Mouse (Mus musculus): ENCODE results near the gene Srm. TPM values are rescaled to one million over a fixed set of nuclear protein-coding genes. Genes with fewer than 3 reads are reported as not detected.

Srm gene
- polyA plus RNA-seq, 1 experiment from 2014 or later, result 122 TPM

GRCm38 (mm10) chr4:148620718-148621117 lies 29.4 kb downstream of the Srm start:
- no peaks in the 10 kb centered on the region for H3K9me3 ChIP-seq
- H3K27me3 ChIP-seq (replicated peaks), result no peaks in the 10 kb centered on the region
- no peak overlapping the region for H3K4me2 ChIP-seq
- no peak overlapping the region for H3K4me3 ChIP-seq
- peaks cover 90% of the 10 kb centered on the region for H3K36me3 ChIP-seq
- no peak overlapping the region for H3K9ac ChIP-seq
- 96% methylated on average over 1 of the region's 1 CpGs for WGBS
- H3K4me1 ChIP-seq, result peaks cover 36% of the 10 kb centered on the region
- ATAC-seq (ENCODE audit: extremely low read depth, insufficient number of reproducible peaks, low FRiP score, low TSS enrichment), result no peak
- no peak overlapping the region for H3K27ac ChIP-seq (replicated peaks)

GRCm38 (mm10) chr4:148622485-148622884 lies 31.2 kb downstream of the Srm start:
- Histone ChIP-seq H3K4me1 (peaks cover 40% of the 10 kb centered on the region), H3K4me2 (no peak overlapping the region), H3K27ac (replicated peaks) (no peak overlapping the region), H3K9me3 (no peaks in the 10 kb centered on the region), H3K36me3 (peaks cover 72% of the 10 kb centered on the region), H3K9ac (no peak overlapping the region), H3K4me3 (no peak overlapping the region), H3K27me3 (replicated peaks) (no peaks in the 10 kb centered on the region)
- WGBS, result 90% methylated on average over 4 of the region's 4 CpGs
- ATAC-seq (ENCODE audit: extremely low read depth, insufficient number of reproducible peaks, low FRiP score, low TSS enrichment), result no peak

- Histone ChIP-seq H3K4me3 (0 out of 2 replicates have a peak overlapping the region, but pooled peaks have one; percentile 4), H3K27me3 (replicated peaks) (no peaks in the 10 kb centered on the region), H3K9ac (0 out of 2 replicates have a peak overlapping the region, but pooled peaks have one; percentile 2), H3K4me2 (no peak overlapping the region), H3K27ac (replicated peaks) (no peak overlapping the region), H3K9me3 (no peaks in the 10 kb centered on the region), H3K36me3 (peaks cover 65% of the 10 kb centered on the region), H3K4me1 (peaks cover 40% of the 10 kb centered on the region)
- WGBS, result 76% methylated on average over 4 of the region's 4 CpGs
- no peak for ATAC-seq (ENCODE audit: extremely low read depth, insufficient number of reproducible peaks, low FRiP score, low TSS enrichment)
Observed at GRCm38 (mm10) chr4:148623609-148624008, 32.3 kb downstream of the Srm start.

GRCm38 (mm10) chr4:148625010-148625409 lies 33.7 kb downstream of the Srm start:
- peak overlapping the region; percentile 82 for H3K4me3 ChIP-seq
- H3K27me3 ChIP-seq (replicated peaks), result no peaks in the 10 kb centered on the region
- no peak overlapping the region for H3K27ac ChIP-seq (replicated peaks)
- no peak for ATAC-seq (ENCODE audit: extremely low read depth, insufficient number of reproducible peaks, low FRiP score, low TSS enrichment)
- peaks cover 40% of the 10 kb centered on the region for H3K4me1 ChIP-seq
- H3K9me3 ChIP-seq, result no peaks in the 10 kb centered on the region
- peaks cover 51% of the 10 kb centered on the region for H3K36me3 ChIP-seq
- WGBS, result 76% methylated on average over 10 of the region's 10 CpGs
- H3K4me2 ChIP-seq, result peak overlapping the region; percentile 93
- H3K9ac ChIP-seq, result peak overlapping the region; percentile 97

GRCm38 (mm10) chr4:148625756-148626622 lies 34.7 kb downstream of the Srm start:
- peak overlapping the region; percentile 95 for H3K27ac ChIP-seq (replicated peaks)
- peaks cover 41% of the 10 kb centered on the region for H3K36me3 ChIP-seq
- H3K4me2 ChIP-seq, result peak overlapping the region; percentile 93
- H3K9ac ChIP-seq, result peak overlapping the region; percentile 97
- H3K4me1 ChIP-seq, result peaks cover 40% of the 10 kb centered on the region
- under 1% methylated on average over 57 of the region's 57 CpGs for WGBS
- H3K27me3 ChIP-seq (replicated peaks), result no peaks in the 10 kb centered on the region
- ATAC-seq (ENCODE audit: extremely low read depth, insufficient number of reproducible peaks, low FRiP score, low TSS enrichment), result peak; percentile 64
- H3K9me3 ChIP-seq, result no peaks in the 10 kb centered on the region
- peak overlapping the region; percentile 82 for H3K4me3 ChIP-seq

GRCm38 (mm10) chr4:148626623-148627185 lies 35.4 kb downstream of the Srm start, which contains the start of gene Tardbp:
Gene Tardbp, minus strand, starts transcription at chr4:148627019.
- Histone ChIP-seq H3K4me1 (peaks cover 40% of the 10 kb centered on the region), H3K27me3 (replicated peaks) (no peaks in the 10 kb centered on the region), H3K9me3 (no peaks in the 10 kb centered on the region), H3K9ac (peak within 1 kb of the TSS; percentile 97), H3K4me3 (peak within 1 kb of the TSS; percentile 82), H3K36me3 (peaks cover 34% of the 10 kb centered on the region), H3K4me2 (peak within 1 kb of the TSS; percentile 93), H3K27ac (replicated peaks) (peak within 1 kb of the TSS; percentile 95)
- WGBS, result under 1% methylated on average over 50 of the region's 51 CpGs
- peak; percentile 96 for ATAC-seq (ENCODE audit: extremely low read depth, insufficient number of reproducible peaks, low FRiP score, low TSS enrichment)

- H3K27ac ChIP-seq (replicated peaks), result no peak overlapping the region
Observed at GRCm38 (mm10) chr4:148627246-148627645, 35.9 kb downstream of the Srm start.

GRCm38 (mm10) chr4:148632013-148632692 lies 40.9 kb downstream of the Srm start:
- ATAC-seq (ENCODE audit: extremely low read depth, insufficient number of reproducible peaks, low FRiP score, low TSS enrichment), result no peak; the same call in 1 of the 2 replicates
- Histone ChIP-seq H3K4me2 (no peak overlapping the region), H3K9me3 (no peaks in the 10 kb centered on the region), H3K9ac (no peak overlapping the region), H3K27ac (replicated peaks) (no peak overlapping the region), H3K4me1 (peaks cover 4% of the 10 kb centered on the region), H3K27me3 (replicated peaks) (no peaks in the 10 kb centered on the region), H3K4me3 (no peak overlapping the region), H3K36me3 (no peaks in the 10 kb centered on the region)
- 58% methylated on average over 3 of the region's 3 CpGs for WGBS

More at GRCm38 (mm10) chr4:148627246-148627645, 35.9 kb downstream of the Srm start:
- Histone ChIP-seq H3K9me3 (no peaks in the 10 kb centered on the region), H3K36me3 (peaks cover 29% of the 10 kb centered on the region), H3K4me2 (peak overlapping the region; percentile 93), H3K4me1 (peaks cover 35% of the 10 kb centered on the region), H3K4me3 (peak overlapping the region; percentile 82), H3K27me3 (replicated peaks) (no peaks in the 10 kb centered on the region), H3K9ac (peak overlapping the region; percentile 97)
- 63% methylated on average over 3 of the region's 3 CpGs for WGBS
- ATAC-seq (ENCODE audit: extremely low read depth, insufficient number of reproducible peaks, low FRiP score, low TSS enrichment), result no peak

- no peak overlapping the region for H3K4me2 ChIP-seq
- H3K4me1 ChIP-seq, result no peaks in the 10 kb centered on the region
- no peak for ATAC-seq (ENCODE audit: extremely low read depth, insufficient number of reproducible peaks, low FRiP score, low TSS enrichment)
- H3K9ac ChIP-seq, result no peak overlapping the region
- no peak overlapping the region for H3K27ac ChIP-seq (replicated peaks)
- 64% methylated on average over 2 of the region's 2 CpGs for WGBS
- no peaks in the 10 kb centered on the region for H3K9me3 ChIP-seq
- no peaks in the 10 kb centered on the region for H3K27me3 ChIP-seq (replicated peaks)
- H3K36me3 ChIP-seq, result no peaks in the 10 kb centered on the region
- no peak overlapping the region for H3K4me3 ChIP-seq
Observed at GRCm38 (mm10) chr4:148633395-148634061, 42.2 kb downstream of the Srm start.

GRCm38 (mm10) chr4:148635309-148635708 lies 44.0 kb downstream of the Srm start:
- Histone ChIP-seq H3K27ac (replicated peaks) (no peak overlapping the region), H3K9ac (no peak overlapping the region), H3K36me3 (no peaks in the 10 kb centered on the region), H3K4me2 (no peak overlapping the region), H3K27me3 (replicated peaks) (no peaks in the 10 kb centered on the region), H3K4me3 (no peak overlapping the region), H3K4me1 (no peaks in the 10 kb centered on the region), H3K9me3 (no peaks in the 10 kb centered on the region)
- ATAC-seq (ENCODE audit: extremely low read depth, insufficient number of reproducible peaks, low FRiP score, low TSS enrichment), result no peak
- WGBS, result 74% methylated on average over 2 of the region's 2 CpGs

GRCm38 (mm10) chr4:148638302-148638701 lies 47.0 kb downstream of the Srm start:
- no peak overlapping the region for H3K4me3 ChIP-seq
- H3K27me3 ChIP-seq (replicated peaks), result no peaks in the 10 kb centered on the region
- H3K36me3 ChIP-seq, result no peaks in the 10 kb centered on the region
- H3K9ac ChIP-seq, result no peak overlapping the region
- no peaks in the 10 kb centered on the region for H3K9me3 ChIP-seq
- no peak overlapping the region for H3K27ac ChIP-seq (replicated peaks)
- H3K4me2 ChIP-seq, result no peak overlapping the region
- WGBS, result 36% methylated on average over 9 of the region's 9 CpGs
- no peak for ATAC-seq (ENCODE audit: extremely low read depth, insufficient number of reproducible peaks, low FRiP score, low TSS enrichment)
- H3K4me1 ChIP-seq, result no peaks in the 10 kb centered on the region; the same call in 1 of the 2 replicates

All from heart, embryonic 13.5 days (tissue).